Mouse (Mus musculus): ENCODE measurements around the gene Pdgfra.

Pdgfra gene

DNA sequence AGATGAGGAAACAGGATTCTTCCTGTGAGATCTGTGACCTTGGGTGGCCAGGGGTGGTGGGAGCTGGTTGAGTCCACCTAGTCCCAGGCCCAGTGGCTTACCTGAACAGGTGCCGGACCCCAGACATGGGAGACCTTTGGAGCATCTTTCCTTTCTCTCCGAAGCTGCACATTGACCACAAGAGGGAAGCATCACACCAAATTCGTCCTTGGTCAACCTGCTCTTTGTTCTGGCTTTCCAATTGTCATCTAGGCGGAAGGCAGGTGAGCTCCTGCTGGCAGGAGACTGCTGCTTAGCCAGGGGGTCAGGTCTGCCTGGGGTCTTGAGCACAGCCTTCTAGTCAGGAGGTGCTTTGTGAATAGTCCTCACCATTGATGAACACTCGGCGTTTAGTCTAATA, 62.4 kb downstream of the Pdgfra start:
- DNase-seq, result peak; percentile 12 to 36

DNA sequence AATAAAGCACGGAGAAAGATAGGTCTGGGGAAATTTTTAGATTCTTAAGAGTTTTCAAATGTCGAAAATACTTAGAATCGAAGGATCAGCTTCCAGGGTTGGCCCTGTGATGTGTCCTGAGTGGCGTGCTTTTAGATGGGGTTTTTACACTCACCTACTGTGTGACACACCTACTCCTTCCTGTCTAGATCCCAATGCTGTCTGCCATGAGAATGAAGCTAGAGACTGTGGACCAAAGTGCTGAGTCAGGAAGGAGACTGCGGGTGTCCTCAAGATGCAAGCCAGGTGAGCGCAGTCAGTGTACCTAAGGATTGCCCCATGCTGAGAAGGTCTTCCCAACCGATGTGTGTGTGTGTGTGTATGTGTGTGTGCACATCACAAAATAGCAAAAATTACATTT, 62.8 kb downstream of the Pdgfra start:
- DNase-seq, result no peak

DNA sequence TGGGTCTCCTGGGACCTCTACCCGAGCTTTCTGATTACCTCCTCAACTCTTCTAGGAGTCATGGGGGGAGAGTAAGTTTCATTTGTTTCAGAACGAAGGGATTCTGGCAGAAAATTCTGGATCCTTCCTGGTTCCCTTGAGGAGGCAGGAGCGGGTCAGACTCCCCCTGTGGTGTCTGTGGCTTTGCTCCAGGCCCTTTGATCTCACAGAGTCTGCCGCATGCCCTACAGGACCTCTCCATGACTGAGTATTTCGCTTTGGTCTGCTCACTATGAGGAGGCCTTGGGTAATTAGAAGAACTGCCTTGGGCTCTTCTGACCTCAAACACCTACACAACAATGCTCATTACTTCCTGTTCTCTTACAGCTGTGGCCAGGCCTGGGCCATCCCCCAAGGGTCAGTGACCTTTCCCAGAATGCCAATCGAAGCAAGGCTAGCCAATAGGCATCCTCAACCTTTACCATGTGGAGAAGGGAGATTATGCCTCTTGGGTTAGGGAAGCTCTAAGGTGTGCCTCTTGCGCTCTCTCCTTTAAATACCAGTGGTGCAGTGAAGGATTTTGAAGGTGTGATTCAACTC, 63.7 kb downstream of the Pdgfra start:
- no peak for DNase-seq

DNA sequence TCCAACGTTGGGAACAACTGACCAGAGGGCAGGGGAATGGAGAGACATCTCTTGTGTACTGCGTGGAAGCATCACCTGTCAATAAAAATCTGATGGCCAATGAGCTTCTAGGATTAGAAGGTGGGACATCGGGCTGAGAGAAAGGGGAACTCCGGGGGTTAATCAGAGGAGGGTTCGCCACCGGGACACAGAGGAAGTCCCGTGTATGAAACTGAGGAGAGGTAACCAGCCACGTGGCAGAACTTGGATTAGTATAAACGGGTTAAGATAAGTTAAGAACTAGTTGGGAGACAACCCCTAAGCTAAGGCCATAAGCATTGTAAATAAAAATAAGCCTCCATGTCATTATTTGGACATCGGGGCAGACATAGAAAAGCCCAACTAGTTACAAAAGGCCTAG, 69.5 kb downstream of the Pdgfra start:
- DNase-seq, result no peak

DNA sequence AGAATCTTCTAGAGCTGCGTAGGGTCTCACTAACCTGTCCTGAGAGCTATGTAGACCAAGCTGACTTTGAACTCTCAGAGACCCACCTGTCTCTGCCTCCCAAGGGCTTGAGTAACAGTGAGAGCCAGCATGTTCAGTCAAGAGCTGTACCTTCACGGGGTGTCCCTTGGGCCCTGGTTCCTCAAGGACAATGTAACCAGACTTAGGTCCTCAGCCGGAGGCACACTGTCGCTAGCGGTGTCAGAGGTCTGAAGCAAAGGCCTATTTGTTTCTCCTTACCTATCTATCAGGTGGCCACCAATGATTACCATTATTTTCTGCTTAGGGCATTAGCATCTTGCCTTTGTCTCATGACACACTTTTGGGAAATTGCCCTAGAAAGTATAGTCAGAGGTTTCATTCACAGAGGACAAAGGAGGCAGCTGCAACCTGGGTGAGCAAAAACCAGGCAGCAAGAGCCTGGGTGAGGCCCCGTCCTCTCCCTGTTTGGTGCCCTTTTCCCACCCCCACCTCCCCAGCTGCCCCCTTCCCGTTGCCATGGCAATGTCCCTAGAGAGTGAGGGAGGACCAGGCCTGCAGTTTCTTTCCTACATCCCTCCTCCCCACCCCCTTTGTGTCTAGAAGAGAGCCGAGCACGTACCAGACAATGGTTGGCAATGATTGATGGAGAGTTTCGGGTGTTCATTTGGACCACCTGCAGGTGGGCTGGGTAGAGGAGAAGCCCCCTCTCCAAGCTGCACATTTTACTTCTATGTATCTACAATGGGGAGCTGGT, 70.6 kb downstream of the Pdgfra start:
- DNase-seq, result no peak

DNA sequence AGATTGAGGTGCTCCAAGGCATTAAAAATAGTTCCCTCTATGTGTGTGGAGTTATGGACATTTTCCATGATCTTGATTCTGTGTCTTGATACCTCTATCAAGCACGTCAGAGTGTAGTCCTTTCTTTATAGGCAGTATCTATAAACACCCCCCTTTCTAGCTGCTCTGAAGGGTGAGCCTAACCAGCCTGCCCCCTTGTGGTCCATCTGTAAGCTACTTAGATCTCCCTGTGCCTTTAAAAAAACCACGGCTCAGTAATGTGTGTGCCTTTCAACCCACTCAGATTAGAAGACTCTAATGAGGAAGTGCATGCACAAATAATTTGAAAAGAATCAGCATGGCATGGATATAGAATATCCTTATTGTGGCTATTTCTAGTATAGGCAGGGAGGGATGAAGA, 86.3 kb downstream of the Pdgfra start:
- peak; percentile 21 to 25 for DNase-seq

DNA sequence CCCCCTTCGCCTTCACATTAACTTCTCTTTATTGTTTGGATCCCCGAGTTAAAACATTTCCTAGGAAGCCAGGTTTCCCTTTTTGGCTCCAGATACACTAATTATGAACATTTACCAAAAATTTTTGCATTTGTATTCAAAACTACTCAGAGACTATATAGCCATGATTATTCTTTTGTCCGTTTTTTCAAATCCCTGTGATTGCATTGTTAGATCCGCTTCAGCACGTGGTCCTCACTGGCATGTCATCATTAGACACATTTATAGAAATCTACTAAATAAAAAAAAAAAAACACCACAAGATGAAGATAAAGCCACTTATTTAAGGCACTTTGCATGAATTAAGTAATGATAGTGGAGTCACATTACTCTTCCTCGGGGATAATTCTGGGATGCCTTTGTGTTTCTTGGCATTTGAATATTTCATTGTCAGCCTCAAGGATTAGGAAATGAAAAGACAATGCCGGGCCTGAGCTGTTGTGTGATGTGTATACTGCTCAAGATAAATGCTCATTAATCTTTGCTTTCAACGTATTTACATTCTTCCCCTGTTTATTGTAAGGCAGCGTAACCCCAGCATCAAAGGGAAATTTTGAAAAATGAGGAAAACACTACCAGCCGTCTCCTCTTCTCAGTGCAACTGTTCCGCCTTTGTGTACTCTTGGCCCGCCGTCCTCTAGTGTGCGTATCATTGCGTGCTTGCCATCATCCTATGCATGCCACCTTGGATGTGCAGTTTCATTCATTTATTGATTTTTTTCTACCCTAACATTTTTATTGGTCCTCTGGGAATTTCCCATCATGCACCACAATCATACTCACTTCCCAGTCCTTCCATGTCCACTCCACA, 87.1 kb downstream of the Pdgfra start:
- no peak for DNase-seq

DNA sequence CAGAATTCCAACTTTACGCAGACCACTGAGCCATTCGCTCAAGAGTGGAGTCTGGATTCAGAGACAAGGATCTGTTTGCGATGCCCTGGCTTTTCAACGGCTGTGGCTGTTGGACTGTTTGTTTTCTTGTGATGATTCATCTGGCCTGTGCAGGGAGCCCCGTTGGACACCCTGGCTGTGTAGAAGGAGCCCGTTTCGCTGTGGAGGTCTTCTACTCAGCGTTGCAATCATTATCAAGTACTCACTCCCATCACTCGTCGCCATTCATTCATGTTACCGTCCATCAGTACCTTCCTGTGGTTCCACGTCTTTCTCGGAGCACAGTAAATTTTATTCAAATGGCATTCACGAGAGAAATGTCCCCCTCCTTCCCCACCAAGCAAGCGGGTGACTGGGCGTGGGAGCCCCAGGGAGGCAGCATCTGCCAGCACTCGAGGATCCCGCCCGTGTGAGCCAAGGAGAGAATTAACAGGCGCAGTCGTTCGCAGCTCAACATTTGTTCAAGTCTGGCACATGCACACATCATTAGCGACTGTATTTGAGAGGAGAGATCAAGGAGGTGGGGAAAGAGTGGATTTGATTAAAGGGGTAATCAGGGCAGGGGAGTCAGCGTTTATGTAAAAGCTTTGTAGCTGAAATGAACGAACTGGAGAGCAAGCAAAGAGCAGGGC, 95.1 kb downstream of the Pdgfra start:
- no peak for DNase-seq

Data from kidney, postnatal 4 days (tissue).